Mouse (Mus musculus) hindbrain, embryonic 13.5 days (tissue): ENCODE data around the gene Gm20518. TPM values are rescaled to one million over a fixed set of nuclear protein-coding genes. Genes with fewer than 3 reads are reported as not detected.

Source experiments
- ATAC-seq: fragments of 200-750 bp; cut with Nextera tagmentation; 2 replicates; pipeline ENCODE4 v1.8.0; 2017; ENCODE audit warnings: moderate TSS enrichment; ENCODE audit not compliant: low FRiP score
- H3K27ac ChIP-seq: fragments of 300-500 bp; sonication (generic); 2 replicates; pipeline ENCODE4 v1.5.1; 2015; ENCODE audit warnings: inconsistent platforms, mild to moderate bottlenecking, moderate library complexity
- H3K27me3 ChIP-seq: fragments of 300-500 bp; sonication (generic); 2 replicates; pipeline ENCODE4 v1.6.1; 2015; ENCODE audit warnings: mild to moderate bottlenecking, inconsistent platforms
- H3K36me3 ChIP-seq: fragments of 300-500 bp; sonication (generic); 2 replicates; pipeline ENCODE4 v1.6.1; 2015; ENCODE audit warnings: mild to moderate bottlenecking, inconsistent platforms
- H3K4me1 ChIP-seq: fragments of 300-500 bp; sonication (generic); replicated peaks from 2 replicates; pipeline ENCODE4 v1.6.1; 2015; ENCODE audit warnings: inconsistent platforms
- H3K4me2 ChIP-seq: fragments of 300-500 bp; sonication (generic); 2 replicates; pipeline ENCODE4 v1.6.1; 2015; ENCODE audit warnings: inconsistent platforms, mild to moderate bottlenecking, moderate library complexity
- H3K4me3 ChIP-seq: fragments of 300-500 bp; sonication (generic); 2 replicates; pipeline ENCODE4 v1.5.1; 2015; ENCODE audit warnings: mild to moderate bottlenecking, inconsistent platforms
- H3K9ac ChIP-seq: fragments of 300-500 bp; sonication (generic); 2 replicates; pipeline ENCODE4 v1.6.1; 2015; ENCODE audit warnings: mild to moderate bottlenecking, inconsistent platforms
- H3K9me3 ChIP-seq: fragments of 300-500 bp; sonication (generic); 2 replicates; pipeline ENCODE4 v1.6.1; 2016; ENCODE audit warnings: inconsistent platforms
- WGBS: fragments of 180-500 bp; shearing (Covaris S2); methylation state at CpG from one replicate; pipeline ENCODE4 v1.1.7; 2015; 5-methylcytosine and 5-hydroxymethylcytosine counted together
- polyA plus RNA-seq: library from polyadenylated mRNA; unstranded; fragments of >200 nt; fragmentation: Nextera tagmentation; extraction: Ambion mirVana; gene quantifications from 2 replicates; pipeline ENCODE4 v1.2.1, GENCODE M21; 2015

Gm20518 gene
- polyA plus RNA-seq, 1 experiment from 2014 or later: 0.65 TPM

DNA sequence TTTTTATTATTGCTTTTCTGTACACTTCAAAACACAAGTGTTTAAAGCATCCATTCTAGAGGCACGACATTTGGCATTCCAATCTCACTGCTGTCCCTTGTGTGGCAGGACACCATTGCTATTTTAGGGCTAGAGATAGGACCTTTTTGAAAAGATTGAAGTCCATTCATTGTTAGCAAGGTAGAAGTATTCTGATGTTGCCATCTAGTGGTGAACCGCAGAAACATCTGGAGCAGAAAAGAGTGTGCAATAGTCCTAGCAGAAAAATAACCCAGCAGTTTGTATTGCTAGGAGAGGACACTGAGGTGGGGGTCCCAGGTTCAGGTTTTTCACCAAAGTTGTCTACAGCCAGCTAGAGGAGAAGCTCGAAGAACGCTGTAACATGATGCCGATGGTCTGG is 79.4 kb downstream of the Gm20518 start:
- 9% methylated on average over 5 of the region's 5 CpGs for WGBS
- no peaks in the 10 kb centered on the region for H3K36me3 ChIP-seq
- no peak overlapping the region for H3K9ac ChIP-seq
- H3K9me3 ChIP-seq: no peaks in the 10 kb centered on the region
- no peak for ATAC-seq
- peaks cover 42% of the 10 kb centered on the region for H3K4me1 ChIP-seq
- H3K27ac ChIP-seq: no peak overlapping the region
- no peak overlapping the region for H3K4me3 ChIP-seq
- H3K4me2 ChIP-seq: no peak overlapping the region
- peaks cover 74% of the 10 kb centered on the region for H3K27me3 ChIP-seq

- Histone ChIP-seq H3K4me2 (no peak overlapping the region), H3K9me3 (no peaks in the 10 kb centered on the region), H3K27me3 (peaks cover 74% of the 10 kb centered on the region), H3K27ac (no peak overlapping the region; the same call in 1 of the 2 replicates), H3K4me1 (peaks cover 39% of the 10 kb centered on the region), H3K9ac (peak overlapping the region; percentile 19; the same call in 1 of the 2 replicates), H3K4me3 (no peak overlapping the region), H3K36me3 (no peaks in the 10 kb centered on the region)
- ATAC-seq: no peak
- 22% methylated on average over 7 of the region's 7 CpGs for WGBS
Measured at GRCm38 (mm10) chr16:17809711-17810110, 81.8 kb downstream of the Gm20518 start.

DNA sequence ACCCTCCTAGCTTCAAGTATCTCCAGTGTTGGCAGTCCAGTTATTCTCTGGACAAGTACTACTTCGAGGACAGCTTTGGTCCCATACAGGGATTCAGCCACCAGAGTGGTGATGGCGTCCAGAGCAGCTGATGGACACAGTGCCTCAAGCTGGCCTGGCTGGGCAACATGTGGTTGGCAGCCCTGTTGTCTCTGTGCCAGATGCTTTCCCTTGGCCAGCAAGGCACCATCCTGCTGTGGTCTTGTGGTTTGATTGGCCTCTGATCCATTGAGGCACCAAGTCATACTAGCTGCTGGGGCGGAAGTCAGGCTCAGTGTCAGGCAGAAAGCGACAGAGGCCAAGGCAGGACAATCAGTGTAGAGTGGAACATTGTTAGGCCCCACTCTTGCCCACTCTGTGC is 82.3 kb downstream of the Gm20518 start:
- Histone ChIP-seq H3K27me3 (peaks cover 74% of the 10 kb centered on the region), H3K27ac (no peak overlapping the region), H3K9ac (0 out of 2 replicates have a peak overlapping the region, but pooled peaks have one; percentile 19), H3K36me3 (no peaks in the 10 kb centered on the region), H3K4me2 (no peak overlapping the region), H3K4me3 (no peak overlapping the region), H3K4me1 (peaks cover 45% of the 10 kb centered on the region), H3K9me3 (no peaks in the 10 kb centered on the region)
- no peak for ATAC-seq
- 88% methylated on average over 4 of the region's 4 CpGs for WGBS

DNA sequence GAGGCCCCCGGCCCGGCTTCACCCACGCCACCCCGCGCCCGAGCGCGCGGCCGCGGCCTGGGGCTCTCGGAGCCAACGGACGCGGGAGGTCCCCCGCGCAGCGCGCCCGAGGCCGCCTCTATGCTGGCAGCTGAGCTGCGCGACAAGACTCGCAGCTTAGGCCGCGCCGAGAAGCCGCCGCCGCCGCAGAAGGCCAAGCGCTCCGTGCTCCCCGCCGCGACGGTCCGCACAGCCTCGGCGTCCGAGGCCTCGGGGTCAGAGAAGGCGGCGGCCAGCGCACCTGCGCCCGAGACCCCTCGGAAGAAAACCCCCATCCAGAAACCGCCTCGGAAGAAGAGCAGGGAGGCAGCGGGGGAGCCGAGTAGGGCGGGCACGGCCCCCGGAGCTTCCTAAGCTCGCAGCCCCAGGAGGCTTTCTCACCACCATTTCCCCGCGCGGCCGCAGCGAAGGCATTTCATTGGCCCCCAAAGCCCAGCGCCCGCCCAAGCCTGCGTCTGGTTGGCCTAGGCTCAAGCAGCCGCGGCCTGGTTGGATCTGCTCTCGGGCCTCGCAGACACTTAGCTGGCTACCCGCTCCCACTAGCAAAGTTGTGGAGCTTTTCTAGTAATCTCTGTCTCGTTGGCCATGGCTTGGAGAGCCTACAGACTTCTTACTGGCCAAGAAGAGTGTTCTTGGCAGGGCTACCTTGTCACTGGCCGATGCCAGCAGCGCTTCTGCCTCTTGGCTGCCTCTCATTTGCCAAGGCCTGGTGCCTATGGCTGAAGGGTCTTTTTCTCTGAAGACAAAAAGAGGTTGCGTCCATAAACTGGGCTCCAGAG is 84.1 kb downstream of the Gm20518 start:
- WGBS: 2% methylated on average over 65 of the region's 73 CpGs
- Histone ChIP-seq H3K27me3 (peaks cover 74% of the 10 kb centered on the region), H3K9me3 (no peaks in the 10 kb centered on the region), H3K36me3 (no peaks in the 10 kb centered on the region), H3K27ac (peak overlapping the region; percentile 86), H3K4me2 (peak overlapping the region; percentile 90), H3K4me1 (peaks cover 62% of the 10 kb centered on the region), H3K9ac (peak overlapping the region; percentile 90), H3K4me3 (peak overlapping the region; percentile 61)
- peak; percentile 87 for ATAC-seq

- Histone ChIP-seq H3K36me3 (no peaks in the 10 kb centered on the region), H3K9me3 (no peaks in the 10 kb centered on the region), H3K4me1 (peaks cover 68% of the 10 kb centered on the region), H3K4me3 (peak overlapping the region; percentile 61), H3K9ac (peak overlapping the region; percentile 90), H3K27ac (peak overlapping the region; percentile 86), H3K27me3 (peaks cover 80% of the 10 kb centered on the region), H3K4me2 (peak overlapping the region; percentile 90)
- 4% methylated on average over 50 of the region's 50 CpGs for WGBS
- peak; percentile 18 for ATAC-seq
Measured at GRCm38 (mm10) chr16:17806581-17807191, 84.8 kb downstream of the Gm20518 start.

GRCm38 (mm10) chr16:17804982-17805381 is 86.5 kb downstream of the Gm20518 start:
- H3K4me1 ChIP-seq: peaks cover 64% of the 10 kb centered on the region
- H3K27me3 ChIP-seq: peaks cover 82% of the 10 kb centered on the region
- no peak overlapping the region for H3K27ac ChIP-seq
- H3K4me3 ChIP-seq: peak overlapping the region; percentile 40
- H3K36me3 ChIP-seq: no peaks in the 10 kb centered on the region
- H3K9ac ChIP-seq: no peak overlapping the region
- 7% methylated on average over 7 of the region's 7 CpGs for WGBS
- H3K4me2 ChIP-seq: peak overlapping the region; percentile 56
- no peak for ATAC-seq
- no peaks in the 10 kb centered on the region for H3K9me3 ChIP-seq

GRCm38 (mm10) chr16:17804449-17804912 is 87.0 kb downstream of the Gm20518 start:
- Histone ChIP-seq H3K4me3 (peak overlapping the region; percentile 40), H3K4me2 (peak overlapping the region; percentile 56), H3K27me3 (peaks cover 84% of the 10 kb centered on the region), H3K36me3 (no peaks in the 10 kb centered on the region), H3K4me1 (peaks cover 59% of the 10 kb centered on the region), H3K9ac (peak overlapping the region; percentile 61; the same call in 1 of the 2 replicates), H3K9me3 (no peaks in the 10 kb centered on the region), H3K27ac (no peak overlapping the region)
- WGBS: 2% methylated on average over 33 of the region's 33 CpGs
- ATAC-seq: no peak

DNA sequence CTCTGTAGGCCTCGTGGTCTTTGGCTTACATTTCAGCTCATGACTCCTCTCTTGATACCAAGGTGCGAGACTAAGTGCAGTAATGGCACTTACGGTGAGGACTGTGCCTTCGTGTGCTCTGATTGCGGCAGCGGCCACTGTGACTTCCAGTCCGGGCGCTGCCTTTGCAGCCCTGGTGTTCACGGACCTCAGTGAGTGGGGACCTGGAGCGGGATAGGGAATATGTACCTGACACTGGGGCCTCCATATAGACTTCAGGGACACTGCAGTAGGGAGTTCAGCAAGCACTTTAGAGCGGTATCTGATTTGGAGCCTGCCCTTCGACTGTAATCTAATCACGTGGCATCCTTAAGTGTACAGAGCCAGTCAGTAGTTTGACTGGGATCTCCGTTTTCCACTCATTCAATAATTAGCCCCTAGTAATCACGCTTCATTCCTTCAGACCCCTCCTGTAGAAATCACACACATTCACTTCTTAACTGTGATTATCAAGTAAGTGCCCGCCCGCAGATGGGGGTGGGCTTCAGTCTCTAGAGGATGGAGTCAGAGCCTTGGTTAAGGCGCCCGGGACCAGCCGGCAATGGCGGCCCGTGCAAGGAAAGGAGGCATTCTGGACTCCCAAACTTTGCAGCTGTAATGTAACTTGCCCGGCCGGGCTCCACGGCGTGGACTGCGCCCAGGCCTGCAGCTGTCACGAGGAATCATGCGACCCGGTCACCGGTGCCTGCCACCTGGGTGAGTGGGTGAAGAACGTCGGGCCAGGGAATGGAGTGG is 87.6 kb downstream of the Gm20518 start:
- Histone ChIP-seq H3K36me3 (no peaks in the 10 kb centered on the region), H3K27ac (no peak overlapping the region), H3K4me2 (peak overlapping the region; percentile 62), H3K4me3 (peak overlapping the region; percentile 40), H3K4me1 (peaks cover 55% of the 10 kb centered on the region), H3K27me3 (peaks cover 84% of the 10 kb centered on the region), H3K9me3 (no peaks in the 10 kb centered on the region), H3K9ac (peak overlapping the region; percentile 63; the same call in 1 of the 2 replicates)
- no peak for ATAC-seq
- WGBS: 8% methylated on average over 33 of the region's 33 CpGs

DNA sequence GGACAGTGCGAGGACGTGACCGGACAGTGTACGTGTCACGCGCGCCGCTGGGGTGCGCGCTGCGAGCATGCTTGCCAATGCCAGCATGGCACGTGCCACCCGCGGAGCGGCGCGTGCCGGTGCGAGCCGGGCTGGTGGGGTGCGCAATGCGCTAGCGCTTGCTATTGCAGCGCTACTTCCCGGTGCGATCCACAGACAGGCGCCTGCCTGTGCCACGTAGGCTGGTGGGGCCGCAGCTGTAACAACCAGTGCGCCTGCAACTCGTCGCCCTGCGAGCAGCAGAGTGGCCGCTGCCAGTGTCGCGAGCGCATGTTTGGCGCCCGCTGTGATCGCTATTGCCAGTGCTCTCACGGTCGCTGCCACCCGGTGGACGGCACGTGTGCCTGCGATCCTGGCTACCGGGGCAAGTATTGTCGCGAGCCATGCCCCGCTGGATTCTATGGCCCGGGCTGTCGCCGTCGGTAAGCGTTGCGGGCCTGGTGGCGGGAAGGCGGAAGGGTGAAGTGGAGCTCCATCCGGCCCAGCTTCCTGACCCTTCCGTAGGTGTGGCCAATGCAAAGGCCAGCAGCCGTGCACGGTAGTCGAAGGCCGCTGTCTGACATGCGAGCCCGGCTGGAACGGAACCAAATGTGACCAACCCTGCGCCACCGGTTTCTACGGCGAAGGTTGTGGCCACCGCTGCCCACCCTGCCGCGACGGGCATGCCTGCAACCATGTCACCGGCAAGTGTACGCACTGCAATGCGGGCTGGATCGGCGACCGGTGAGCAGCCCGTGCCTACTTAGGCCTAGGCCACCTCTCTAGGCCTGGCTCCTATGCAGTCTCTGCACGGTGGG is 88.4 kb downstream of the Gm20518 start:
- Histone ChIP-seq H3K9me3 (no peaks in the 10 kb centered on the region), H3K36me3 (no peaks in the 10 kb centered on the region), H3K9ac (peak overlapping the region; percentile 63), H3K27ac (no peak overlapping the region), H3K27me3 (peaks cover 86% of the 10 kb centered on the region), H3K4me3 (peak overlapping the region; percentile 40), H3K4me1 (peaks cover 60% of the 10 kb centered on the region), H3K4me2 (peak overlapping the region; percentile 62)
- ATAC-seq: no peak
- 1% methylated on average over 83 of the region's 83 CpGs for WGBS

GRCm38 (mm10) chr16:17802456-17802838 is 89.0 kb downstream of the Gm20518 start:
- H3K4me1 ChIP-seq: peaks cover 60% of the 10 kb centered on the region
- 5% methylated on average over 18 of the region's 18 CpGs for WGBS

DNA sequence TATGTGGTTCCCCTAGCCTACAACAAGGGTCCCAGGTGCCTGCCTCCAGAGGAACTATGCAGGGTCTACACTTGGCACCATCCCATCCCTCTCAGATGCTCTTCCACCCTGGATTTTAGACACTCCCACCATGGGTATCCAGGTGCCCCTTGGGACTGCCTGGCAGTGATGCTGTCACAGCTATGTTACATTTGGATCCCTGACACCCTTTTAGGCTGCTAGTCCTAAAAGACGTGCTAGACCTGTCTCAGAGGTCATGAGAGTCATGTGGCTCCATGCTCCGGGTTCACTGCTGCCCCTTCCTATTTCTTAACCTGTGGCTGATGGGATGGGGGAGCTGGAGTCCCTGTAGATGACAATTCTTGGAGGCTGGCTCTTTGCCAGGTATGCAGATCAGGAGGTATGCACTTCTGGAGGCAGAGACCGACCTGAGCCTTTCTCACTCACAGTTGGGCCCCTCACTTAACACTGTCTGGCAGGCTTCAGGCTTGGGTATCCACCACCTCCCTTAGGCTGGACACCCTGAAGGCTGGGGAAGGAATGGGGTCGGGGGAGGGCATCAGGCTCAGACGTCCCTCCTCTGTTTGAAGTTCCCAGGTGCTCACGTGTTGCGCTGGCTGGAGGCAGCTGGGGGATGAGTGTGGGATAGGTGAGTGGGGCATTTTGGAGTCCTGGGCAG is 89.6 kb downstream of the Gm20518 start:
- H3K4me3 ChIP-seq: peak overlapping the region; percentile 40
- no peaks in the 10 kb centered on the region for H3K9me3 ChIP-seq
- H3K36me3 ChIP-seq: no peaks in the 10 kb centered on the region
- H3K27ac ChIP-seq: no peak overlapping the region
- H3K4me2 ChIP-seq: peak overlapping the region; percentile 62; the same call in 1 of the 2 replicates
- H3K9ac ChIP-seq: no peak overlapping the region
- H3K4me1 ChIP-seq: peaks cover 62% of the 10 kb centered on the region
- no peak for ATAC-seq
- peaks cover 94% of the 10 kb centered on the region for H3K27me3 ChIP-seq
- WGBS: 4% methylated on average over 7 of the region's 7 CpGs

More at GRCm38 (mm10) chr16:17802456-17802838, 89.0 kb downstream of the Gm20518 start:
- no peak for ATAC-seq
- no peaks in the 10 kb centered on the region for H3K36me3 ChIP-seq
- peak overlapping the region; percentile 63 for H3K9ac ChIP-seq
- peak overlapping the region; percentile 62 for H3K4me2 ChIP-seq
- H3K9me3 ChIP-seq: no peaks in the 10 kb centered on the region
- no peak overlapping the region for H3K27ac ChIP-seq
- H3K27me3 ChIP-seq: peaks cover 89% of the 10 kb centered on the region
- peak overlapping the region; percentile 40 for H3K4me3 ChIP-seq
